Mouse (Mus musculus) heart, adult 2 months (tissue): ENCODE results near the gene Itgb3bp.

Experiments
- CTCF ChIP-seq: fragments of 200-600 bp; IDR thresholded peaks from 2 replicates; pipeline ENCODE4 v1.8.1; 2022; ENCODE audit warnings: antibody characterized with exemption, mild to moderate bottlenecking, moderate library complexity
- EP300 ChIP-seq: fragments of 200-500 bp; IDR thresholded peaks from 2 replicates; pipeline ENCODE4 v1.6.1; 2011; ENCODE audit warnings: low read depth, low read length, control low read depth; ENCODE audit not compliant: insufficient read depth
- POLR2A ChIP-seq: fragments of 200-500 bp; IDR thresholded peaks from 2 replicates; pipeline ENCODE4 v1.6.1; 2011; ENCODE audit warnings: mild to moderate bottlenecking, low read depth, low read length, control low read depth; ENCODE audit not compliant: insufficient read depth

GRCm38 (mm10) chr4:99715783-99716416 is 213.7 kb downstream of the Itgb3bp start:
- TF ChIP-seq POLR2A (no peak), CTCF (no peak), EP300 (no peak)
